Mouse (Mus musculus): Measurements from ENCODE around the gene Timm44. TPM values are rescaled to one million over a fixed set of nuclear protein-coding genes. Genes with fewer than 3 reads are reported as not detected.

Gene Timm44
- 45.7 and 64.8 TPM in 2 replicates for total RNA-seq (2014; rRNA removed)
- polyA plus RNA-seq (2015; fragmentation: Nextera tagmentation; extraction: Ambion mirVana), result 46.7 and 50.0 TPM in 2 replicates

GRCm38 (mm10) chr8:4275275-4276110 is at the start of gene Timm44:
Gene Timm44, minus strand, starts transcription at chr8:4275913.
- WGBS, result 1% methylated on average over 39 of the region's 39 CpGs
- Histone ChIP-seq H3K9ac (replicated peaks; ENCODE audit: low read length) (peak within 1 kb of the TSS; percentile 70), H3K4me3 (ENCODE audit: low read length) (peak within 1 kb of the TSS; percentile 59), H3K36me3 (ENCODE audit: insufficient read depth, low read length) (peaks cover 15% of the 10 kb centered on the region; the same call in 1 of the 2 replicates), H3K9me3 (ENCODE audit: low read length) (no peaks in the 10 kb centered on the region), H3K27me3 (ENCODE audit: insufficient read depth, low read length) (no peaks in the 10 kb centered on the region), H3K4me1 (ENCODE audit: insufficient read depth, low read length) (peaks cover 6% of the 10 kb centered on the region; the same call in 1 of the 2 replicates), H3K27ac (peak within 1 kb of the TSS; percentile 76), H3K4me2 (ENCODE audit: low read depth, low read length) (peak within 1 kb of the TSS; percentile 89)
- peak; percentile 99 for DNase-seq (ENCODE audit: low spot score)
- ATAC-seq, result peak; percentile 98
- TF ChIP-seq CTCF (IDR thresholded peaks at IDR 0.05; ENCODE audit: low read depth), result no peak

DNA sequence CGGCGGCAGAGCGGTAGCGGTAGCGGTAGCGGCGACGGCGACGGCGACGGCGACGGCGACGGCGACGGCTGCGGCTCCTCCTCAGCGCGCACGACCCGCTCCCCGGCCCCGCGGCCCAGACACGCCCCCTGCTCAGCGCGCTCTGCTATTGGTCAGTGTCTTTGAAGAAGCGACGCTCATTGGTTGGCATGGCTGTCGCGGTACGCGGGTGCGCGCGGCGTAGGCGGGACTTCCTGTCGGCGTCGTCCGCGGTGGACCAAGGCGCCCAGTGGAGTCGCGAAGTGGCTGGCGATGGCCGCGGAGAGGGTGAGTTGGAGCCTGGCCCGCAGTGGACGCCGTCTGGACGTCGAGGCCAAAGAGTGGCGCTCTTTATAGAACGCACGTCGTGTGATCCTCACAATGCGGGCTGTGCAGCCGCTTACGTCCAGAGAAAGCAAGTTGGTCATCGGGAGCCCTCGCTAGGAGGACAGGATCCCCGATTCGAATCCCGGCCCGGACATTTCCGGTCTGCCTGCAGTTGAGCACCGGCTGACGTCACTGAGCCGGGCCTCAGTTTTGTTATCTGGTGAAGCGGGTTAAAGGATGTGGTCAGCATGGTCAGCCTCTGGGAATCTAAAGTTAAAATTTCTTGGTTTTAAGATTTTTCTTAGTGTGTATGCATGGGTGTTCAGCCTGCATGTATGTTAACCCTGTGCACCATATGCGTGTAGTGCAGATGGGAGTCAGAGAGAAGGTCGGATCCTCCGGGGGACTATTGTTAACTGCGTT is 49.5 kb upstream of the Timm44 start, which contains the start of the genes Ccl25 and Elavl1:
TSS of gene Ccl25 (plus strand) at position 228 of the 768 bp plus-strand sequence.
TSS of gene Elavl1 (minus strand) at position 431 of the 768 bp plus-strand sequence.
- Histone ChIP-seq H3K9me3 (ENCODE audit: low read length) (no peaks in the 10 kb centered on the region), H3K36me3 (ENCODE audit: insufficient read depth, low read length) (peaks cover 3% of the 10 kb centered on the region; the same call in 1 of the 2 replicates), H3K4me1 (ENCODE audit: insufficient read depth, low read length) (peaks cover 8% of the 10 kb centered on the region; the same call in 1 of the 2 replicates), H3K27ac (peak within 1 kb of the TSS; percentile 89), H3K4me2 (ENCODE audit: low read depth, low read length) (peak within 1 kb of the TSS; percentile 88), H3K27me3 (ENCODE audit: insufficient read depth, low read length) (no peaks in the 10 kb centered on the region), H3K4me3 (ENCODE audit: low read length) (peak within 1 kb of the TSS; percentile 88), H3K9ac (replicated peaks; ENCODE audit: low read length) (peak within 1 kb of the TSS; percentile 96)
- TF ChIP-seq CTCF (IDR thresholded peaks at IDR 0.05; ENCODE audit: low read depth), result 0 out of 2 replicates have a peak, but pooled peaks have one; percentile 3
- ATAC-seq (peak; percentile 99), DNase-seq (ENCODE audit: low spot score) (peak; percentile 98)
- 2% methylated on average over 71 of the region's 78 CpGs for WGBS

DNA sequence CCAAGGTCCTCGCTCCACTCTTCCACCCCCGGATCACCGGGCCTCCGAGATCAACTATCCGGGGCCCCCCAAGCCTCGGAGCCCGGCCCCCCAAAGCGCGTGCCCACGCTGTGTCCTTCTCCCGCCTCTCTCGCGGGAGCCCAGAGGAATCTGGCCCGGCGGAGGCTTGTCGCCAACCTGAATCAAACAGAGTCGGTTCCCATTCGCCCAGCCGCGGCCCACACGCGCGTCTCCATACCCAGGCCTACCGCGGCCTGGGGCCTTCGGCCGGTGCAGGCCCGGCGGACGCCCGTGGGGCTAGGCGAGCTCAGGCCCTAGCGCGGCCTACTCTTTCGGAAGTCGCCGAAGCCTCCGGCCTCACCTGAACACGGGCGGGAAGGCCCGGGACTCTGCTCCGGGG is 48.8 kb upstream of the Timm44 start:
- peak overlapping the region; percentile 88 for H3K4me2 ChIP-seq (ENCODE audit: low read depth, low read length)
- H3K27ac ChIP-seq, result peak overlapping the region; percentile 89
- WGBS, result under 1% methylated on average over 38 of the region's 42 CpGs
- H3K27me3 ChIP-seq (ENCODE audit: insufficient read depth, low read length), result no peaks in the 10 kb centered on the region
- ATAC-seq (peak; percentile 65), DNase-seq (ENCODE audit: low spot score) (no peak)
- no peak for TF ChIP-seq CTCF (IDR thresholded peaks at IDR 0.05; ENCODE audit: low read depth)
- peak overlapping the region; percentile 88 for H3K4me3 ChIP-seq (ENCODE audit: low read length)
- H3K9me3 ChIP-seq (ENCODE audit: low read length), result no peaks in the 10 kb centered on the region
- H3K9ac ChIP-seq (replicated peaks; ENCODE audit: low read length), result peak overlapping the region; percentile 96
- H3K4me1 ChIP-seq (ENCODE audit: insufficient read depth, low read length), result peaks cover 8% of the 10 kb centered on the region; the same call in 1 of the 2 replicates
- H3K36me3 ChIP-seq (ENCODE audit: insufficient read depth, low read length), result peaks cover 1% of the 10 kb centered on the region; the same call in 1 of the 2 replicates

- Histone ChIP-seq H3K27me3 (ENCODE audit: insufficient read depth, low read length) (no peaks in the 10 kb centered on the region), H3K9ac (replicated peaks; ENCODE audit: low read length) (peak overlapping the region; percentile 96), H3K36me3 (ENCODE audit: insufficient read depth, low read length) (no peaks in the 10 kb centered on the region; the same call in 1 of the 2 replicates), H3K4me3 (ENCODE audit: low read length) (peak overlapping the region; percentile 88), H3K4me1 (ENCODE audit: insufficient read depth, low read length) (peaks cover 8% of the 10 kb centered on the region; the same call in 1 of the 2 replicates), H3K27ac (peak overlapping the region; percentile 89; the same call in 1 of the 2 replicates), H3K9me3 (ENCODE audit: low read length) (no peaks in the 10 kb centered on the region), H3K4me2 (ENCODE audit: low read depth, low read length) (peak overlapping the region; percentile 88)
- 3% methylated on average over 6 of the region's 6 CpGs for WGBS
- TF ChIP-seq CTCF (IDR thresholded peaks at IDR 0.05; ENCODE audit: low read depth), result no peak
- DNase-seq (ENCODE audit: low spot score) (no peak), ATAC-seq (no peak)
Observed at GRCm38 (mm10) chr8:4323917-4324316, 48.2 kb upstream of the Timm44 start.

DNA sequence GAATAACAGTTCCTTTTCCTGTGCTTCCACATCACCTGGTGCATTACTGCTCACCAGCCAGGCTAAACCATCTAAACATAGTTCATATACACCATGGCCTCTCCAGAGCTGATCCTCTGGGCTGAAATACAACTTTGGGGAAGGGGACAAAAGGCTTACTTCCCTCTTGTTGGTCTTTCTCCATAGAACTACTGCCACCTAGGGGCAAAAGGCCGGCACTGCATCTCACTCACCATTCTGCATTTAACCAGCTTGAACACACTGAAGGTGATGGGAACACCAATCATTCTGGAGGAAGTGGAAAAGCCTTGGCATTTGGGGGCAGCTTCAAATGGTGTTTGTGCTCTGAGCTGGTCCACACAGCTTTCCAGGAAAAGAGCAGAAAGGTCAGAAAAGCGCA is 46.8 kb upstream of the Timm44 start:
- DNase-seq (ENCODE audit: low spot score) (peak; percentile 90), ATAC-seq (no peak)
- WGBS, result 29% methylated on average over 2 of the region's 2 CpGs
- TF ChIP-seq CTCF (IDR thresholded peaks at IDR 0.05; ENCODE audit: low read depth), result peak; percentile 94
- H3K9me3 ChIP-seq (ENCODE audit: low read length), result no peaks in the 10 kb centered on the region
- H3K27me3 ChIP-seq (ENCODE audit: insufficient read depth, low read length), result no peaks in the 10 kb centered on the region
- H3K4me3 ChIP-seq (ENCODE audit: low read length), result no peak overlapping the region
- no peak overlapping the region for H3K9ac ChIP-seq (replicated peaks; ENCODE audit: low read length)
- no peaks in the 10 kb centered on the region for H3K36me3 ChIP-seq (ENCODE audit: insufficient read depth, low read length)
- H3K4me2 ChIP-seq (ENCODE audit: low read depth, low read length), result no peak overlapping the region
- H3K27ac ChIP-seq, result no peak overlapping the region
- peaks cover 8% of the 10 kb centered on the region; the same call in 1 of the 2 replicates for H3K4me1 ChIP-seq (ENCODE audit: insufficient read depth, low read length)

DNA sequence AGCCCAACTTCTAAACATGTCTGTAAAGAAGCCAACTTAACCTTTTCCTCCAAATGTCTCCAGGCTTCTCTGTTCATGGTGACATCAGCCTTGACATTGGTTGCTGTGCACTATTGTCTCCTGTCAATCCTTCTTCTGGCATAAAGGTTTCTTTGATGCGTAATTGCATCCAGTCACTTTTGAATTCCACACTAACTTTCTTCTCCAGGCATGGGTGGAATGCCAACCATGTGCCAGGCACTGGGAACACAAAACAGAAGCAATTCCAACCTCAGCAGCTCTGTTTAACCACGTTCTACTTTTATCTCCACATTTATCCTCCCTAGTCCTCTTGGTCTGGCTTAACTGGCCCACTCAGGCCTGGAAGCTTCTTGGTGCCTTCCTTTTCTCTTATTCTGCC is 45.3 kb upstream of the Timm44 start:
- Histone ChIP-seq H3K27me3 (ENCODE audit: insufficient read depth, low read length) (no peaks in the 10 kb centered on the region), H3K4me1 (ENCODE audit: insufficient read depth, low read length) (peaks cover 8% of the 10 kb centered on the region; the same call in 1 of the 2 replicates), H3K9ac (replicated peaks; ENCODE audit: low read length) (no peak overlapping the region), H3K4me2 (ENCODE audit: low read depth, low read length) (no peak overlapping the region), H3K4me3 (ENCODE audit: low read length) (no peak overlapping the region), H3K36me3 (ENCODE audit: insufficient read depth, low read length) (no peaks in the 10 kb centered on the region), H3K27ac (no peak overlapping the region), H3K9me3 (ENCODE audit: low read length) (no peaks in the 10 kb centered on the region)
- DNase-seq (ENCODE audit: low spot score) (no peak), ATAC-seq (no peak)
- TF ChIP-seq CTCF (IDR thresholded peaks at IDR 0.05; ENCODE audit: low read depth), result no peak
- 66% methylated on average over 2 of the region's 2 CpGs for WGBS

All from hindbrain, postnatal 0 days (tissue).